Comparison of ENCODE assay signal across 8 mouse cellular contexts in the genomic region with DNA sequence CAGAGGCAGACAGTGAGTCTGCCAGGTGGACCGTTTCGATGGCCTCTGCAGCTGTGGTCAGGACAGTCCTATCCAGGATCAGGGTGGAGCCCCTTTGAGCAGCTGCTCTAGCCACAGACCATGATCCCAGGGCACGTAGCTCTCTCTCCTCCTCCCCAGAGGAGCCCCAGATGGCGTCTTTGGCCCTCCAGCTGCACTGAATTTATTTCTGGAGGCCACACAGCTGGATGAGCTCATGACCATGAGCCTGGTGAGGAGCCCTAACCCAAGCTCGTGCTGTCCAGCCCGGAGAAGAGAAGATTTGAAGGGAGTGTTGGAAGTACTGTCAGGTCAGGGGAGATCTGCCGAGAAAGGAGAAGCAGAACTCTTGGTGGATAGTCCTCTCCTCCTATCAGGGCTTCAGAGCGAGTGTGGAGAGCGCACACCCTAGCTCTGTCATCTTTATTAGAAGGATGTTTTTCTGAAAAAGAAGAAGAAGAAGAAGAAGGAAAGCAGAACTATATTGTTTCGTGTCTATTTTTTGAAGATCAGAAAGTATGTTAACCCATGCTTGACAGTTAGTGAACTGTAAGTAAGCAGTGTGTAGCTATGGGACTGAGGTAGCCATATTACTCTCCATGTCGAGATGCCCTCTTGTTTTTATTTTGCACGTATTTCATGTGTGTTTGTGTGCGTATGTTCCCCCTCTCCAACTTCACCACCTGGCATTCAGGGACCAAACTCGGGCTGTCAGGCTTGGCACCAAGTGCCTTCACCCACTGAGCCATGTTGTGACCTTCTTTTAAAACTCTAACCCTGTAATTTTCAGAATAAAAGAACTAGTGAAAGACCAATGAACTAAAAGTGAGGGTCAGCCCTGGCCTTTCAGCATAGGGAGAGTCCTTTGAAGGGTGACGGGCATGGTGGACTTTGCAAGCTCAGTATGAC. TPM values are rescaled to one million over a fixed set of nuclear protein-coding genes. Genes with fewer than 3 reads are reported as not detected.
A peak's percentile ranks its signal among the peaks of the same experiment; 100 is the strongest.
DNase-seq lines count a peak whose midpoint lies in the region; ATAC-seq lines count a peak whose summit lies in the region.

No protein-coding gene starts in this region.

- H3K9ac ChIP-seq in intestine, embryonic 15.5 days, result no peak overlapping the region
- no peak overlapping the region for H3K9ac ChIP-seq in forebrain, embryonic 13.5 days

- peaks cover 9% of the 10 kb centered on the region for H3K36me3 ChIP-seq in intestine, embryonic 15.5 days
- H3K36me3 ChIP-seq in forebrain, embryonic 13.5 days (ENCODE audit: poor library complexity, severe bottlenecking), result peaks cover 17% of the 10 kb centered on the region

- WGBS in intestine, embryonic 15.5 days, result 75% methylated on average over 15 of the region's 15 CpGs
- WGBS in forebrain, embryonic 13.5 days, result 84% methylated on average over 15 of the region's 15 CpGs

- no peak overlapping the region for H3K4me2 ChIP-seq in intestine, embryonic 15.5 days (replicated peaks)
- H3K4me2 ChIP-seq in forebrain, embryonic 13.5 days, result no peak overlapping the region

- no peaks in the 10 kb centered on the region for H3K27me3 ChIP-seq in intestine, embryonic 15.5 days (replicated peaks)
- no peaks in the 10 kb centered on the region for H3K27me3 ChIP-seq in forebrain, embryonic 13.5 days

- ATAC-seq in intestine, embryonic 15.5 days, result peak; percentile 73
- ATAC-seq in forebrain, embryonic 13.5 days, result no peak

- no peak overlapping the region for H3K27ac ChIP-seq in intestine, embryonic 15.5 days
- H3K27ac ChIP-seq in forebrain, embryonic 13.5 days, result no peak overlapping the region

- H3K9me3 ChIP-seq in intestine, embryonic 15.5 days, result no peaks in the 10 kb centered on the region
- H3K9me3 ChIP-seq in forebrain, embryonic 13.5 days (replicated peaks), result no peaks in the 10 kb centered on the region

- H3K4me1 ChIP-seq in intestine, embryonic 15.5 days (replicated peaks), result no peaks in the 10 kb centered on the region
- H3K4me1 ChIP-seq in forebrain, embryonic 13.5 days, result no peaks in the 10 kb centered on the region

- no peak overlapping the region for H3K4me3 ChIP-seq in intestine, embryonic 15.5 days (replicated peaks)
- no peak overlapping the region for H3K4me3 ChIP-seq in forebrain, embryonic 13.5 days

- DNase-seq in urinary bladder, postnatal 14 days (ENCODE audit: low spot score), result peak; percentile 64
- DNase-seq in urinary bladder, adult 2 months (ENCODE audit: low spot score), result no peak
- DNase-seq in lung, postnatal 14 days, result peak; percentile 42
- peak; percentile 53 for DNase-seq in testis, postnatal 10 days (ENCODE audit: low spot score)
- DNase-seq in layer of hippocampus, adult 18-20 months (ENCODE audit: low spot score in 2 of 2), result no peak
- DNase-seq in cerebellum, adult 9-10 months, result no peak

RNA-seq across cellular contexts. Expression of gene Nipal4, which starts 38.4 kb away (rescaled TPM):
- polyA plus RNA-seq in urinary bladder, adult 2 months (2012; rRNA removed), result 40.3 and 48.3 TPM in 2 replicates
- polyA plus RNA-seq in intestine, embryonic 15.5 days (2015; fragmentation: Nextera tagmentation; extraction: Ambion mirVana), result 3.1 and 3.6 TPM in 2 replicates
- total RNA-seq in layer of hippocampus, adult 18-20 months (2021), result 1 to 10 TPM; 1.4 to 2.1 TPM
- polyA plus RNA-seq in forebrain, embryonic 13.5 days (2015; fragmentation: Nextera tagmentation; extraction: Ambion mirVana), result 0.38 and 0.40 TPM in 2 replicates

Comparison
In these comparisons a context has a peak if more than half of its experiments do, and no peak if none do; other contexts are left out.
1. DNase-seq: peak in urinary bladder, postnatal 14 days (single experiment), lung, postnatal 14 days (single experiment) and testis, postnatal 10 days (single experiment); none in urinary bladder, adult 2 months (single experiment), layer of hippocampus, adult 18-20 months (0 of 2) and cerebellum, adult 9-10 months (single experiment).